14 mouse cellular contexts compared by ENCODE assay signal in genomic region chr3:138620263-138620662, GRCm38 (mm10).
A peak's percentile ranks its signal among the peaks of the same experiment; 100 is the strongest.
DNase-seq lines count a peak whose midpoint lies in the region; ATAC-seq and TF ChIP-seq lines count a peak whose summit lies in the region.
"Had no signal": no experiment of that assay in that cellular context is flagged by ENCODE, and none has a peak within 500 bp of the region (broad histone marks: within the 10 kb centered on the region; RNA-seq: fewer than 3 reads in every experiment).

No protein-coding gene starts in this region.

- H3K4me2 ChIP-seq in kidney, embryonic 16.5 days (replicated peaks; ENCODE audit: low read depth, low read length): no peak overlapping the region
- H3K4me2 ChIP-seq in stomach, postnatal 0 days (replicated peaks; ENCODE audit: low read depth): no peak overlapping the region
- no peak overlapping the region for H3K4me2 ChIP-seq in neural tube, embryonic 15.5 days
- H3K4me2 ChIP-seq: liver, embryonic 13.5 days had no signal

- no peak for TF ChIP-seq POLR2A in cerebellum, adult 2 months (IDR thresholded peaks at IDR 0.05; ENCODE audit: borderline replicate concordance, insufficient read depth, low read length)

- H3K4me3 ChIP-seq in cerebellum, adult 2 months (replicated peaks; ENCODE audit: insufficient read depth, low read depth, low read length): no peak overlapping the region
- no peak overlapping the region for H3K4me3 ChIP-seq in kidney, embryonic 16.5 days (ENCODE audit: low read length)
- H3K4me3 ChIP-seq in stomach, postnatal 0 days (ENCODE audit: low read depth, low read length): no peak overlapping the region
- H3K4me3 ChIP-seq in neural tube, embryonic 15.5 days (replicated peaks): no peak overlapping the region
- H3K4me3 ChIP-seq: liver, embryonic 13.5 days had no signal

- whole genome bisulfite sequencing in cerebellum, adult 2 months: 74% methylated on average over 4 of the region's 4 CpGs
- WGBS in kidney, embryonic 16.5 days: 84% methylated on average over 4 of the region's 4 CpGs
- WGBS in stomach, postnatal 0 days: 82% methylated on average over 4 of the region's 4 CpGs
- WGBS in neural tube, embryonic 15.5 days: 83% methylated on average over 4 of the region's 4 CpGs

- TF ChIP-seq CTCF in cerebellum, adult 2 months (IDR thresholded peaks at IDR 0.05; ENCODE audit: borderline replicate concordance, insufficient read depth, low read depth, low read length): 0 out of 2 replicates have a peak, but pooled peaks have one; percentile 0
- peak; percentile 61 for TF ChIP-seq CTCF in stomach, postnatal 0 days (IDR thresholded peaks at IDR 0.05; ENCODE audit: low read depth)

- H3K9me3 ChIP-seq in kidney, embryonic 16.5 days (ENCODE audit: low read length): no peaks in the 10 kb centered on the region
- H3K9me3 ChIP-seq in stomach, postnatal 0 days (ENCODE audit: control insufficient read depth, low read length): no peaks in the 10 kb centered on the region
- no peaks in the 10 kb centered on the region for H3K9me3 ChIP-seq in neural tube, embryonic 15.5 days (replicated peaks)
- H3K9me3 ChIP-seq: liver, embryonic 13.5 days had no signal

- no peak overlapping the region for H3K27ac ChIP-seq in cerebellum, adult 2 months (ENCODE audit: insufficient read depth, low read length)
- no peak overlapping the region for H3K27ac ChIP-seq in kidney, embryonic 16.5 days (ENCODE audit: low read length)
- H3K27ac ChIP-seq in stomach, postnatal 0 days (replicated peaks): no peak overlapping the region
- H3K27ac ChIP-seq in neural tube, embryonic 15.5 days (replicated peaks): no peak overlapping the region
- H3K27ac ChIP-seq: liver, embryonic 13.5 days had no signal

- H3K9ac ChIP-seq in kidney, embryonic 16.5 days (replicated peaks; ENCODE audit: low read length): no peak overlapping the region
- no peak overlapping the region for H3K9ac ChIP-seq in stomach, postnatal 0 days (ENCODE audit: low read length)
- no peak overlapping the region for H3K9ac ChIP-seq in neural tube, embryonic 15.5 days (replicated peaks)
- H3K9ac ChIP-seq: liver, embryonic 13.5 days had no signal

- no peak for DNase-seq in cerebellum, adult 2 months
- DNase-seq in cerebellum, adult 11 months: no peak
- DNase-seq in kidney, postnatal 10 days: peak; percentile 14
- peak; percentile 7 for DNase-seq in thymus, postnatal 25 days
- no peak for DNase-seq in thymus, postnatal 4 days
- DNase-seq in stomach, postnatal 0 days (ENCODE audit: low spot score): no peak
- DNase-seq: cerebellum, postnatal 25 days; heart, adult 18-20 months; kidney, adult 8-10 months; liver, embryonic 13.5 days; right cerebral cortex, adult 18-20 months; thymus, postnatal 14 days had no signal

- no peaks in the 10 kb centered on the region for H3K27me3 ChIP-seq in cerebellum, adult 2 months (ENCODE audit: control insufficient read depth, insufficient read depth, low read length)
- H3K27me3 ChIP-seq in kidney, embryonic 16.5 days (ENCODE audit: insufficient read depth, low read length): no peaks in the 10 kb centered on the region
- H3K27me3 ChIP-seq in stomach, postnatal 0 days (ENCODE audit: control insufficient read depth, insufficient read depth, low read length): no peaks in the 10 kb centered on the region
- H3K27me3 ChIP-seq in neural tube, embryonic 15.5 days (replicated peaks): no peaks in the 10 kb centered on the region
- H3K27me3 ChIP-seq: liver, embryonic 13.5 days had no signal

- TF ChIP-seq EP300 in stomach, postnatal 0 days (optimal IDR thresholded peaks at IDR 0.05): no peak

- no peak for ATAC-seq in kidney, embryonic 16.5 days (ENCODE audit: low FRiP score, low TSS enrichment)
- no peak for ATAC-seq in stomach, postnatal 0 days (ENCODE audit: low FRiP score, low TSS enrichment)
- no peak for ATAC-seq in neural tube, embryonic 15.5 days (ENCODE audit: low FRiP score)

- H3K4me1 ChIP-seq in cerebellum, adult 2 months (ENCODE audit: control insufficient read depth, insufficient read depth, low read length): no peaks in the 10 kb centered on the region
- no peaks in the 10 kb centered on the region for H3K4me1 ChIP-seq in kidney, embryonic 16.5 days (ENCODE audit: insufficient read depth, low read length)
- no peaks in the 10 kb centered on the region for H3K4me1 ChIP-seq in stomach, postnatal 0 days (replicated peaks; ENCODE audit: control insufficient read depth, insufficient read depth)
- H3K4me1 ChIP-seq in neural tube, embryonic 15.5 days: no peaks in the 10 kb centered on the region

- H3K36me3 ChIP-seq in kidney, embryonic 16.5 days (ENCODE audit: insufficient read depth, low read length): no peaks in the 10 kb centered on the region
- no peaks in the 10 kb centered on the region for H3K36me3 ChIP-seq in stomach, postnatal 0 days (ENCODE audit: control insufficient read depth, insufficient read depth, low read length)
- no peaks in the 10 kb centered on the region for H3K36me3 ChIP-seq in neural tube, embryonic 15.5 days
- H3K36me3 ChIP-seq: liver, embryonic 13.5 days had no signal

Comparison
In these comparisons a context has a peak if more than half of its experiments do, and no peak if none do; other contexts are left out.
1. DNase-seq: peak in kidney, postnatal 10 days (single experiment) and thymus, postnatal 25 days (single experiment); none in cerebellum, adult 2 months (0 of 2), cerebellum, adult 11 months (single experiment), thymus, postnatal 4 days (single experiment) and stomach, postnatal 0 days (single experiment).